Mouse (Mus musculus) kidney, adult 2 months (tissue): Measurements from ENCODE around the gene Klra17. TPM values are rescaled to one million over a fixed set of nuclear protein-coding genes. Genes with fewer than 3 reads are reported as not detected.

Experiments used
- polyA plus RNA-seq: library from polyadenylated mRNA; depleted of rRNA; stranded (reverse); fragments of >200 nt; gene quantifications from 2 replicates; pipeline ENCODE4 v1.2.3, GENCODE M21; 2012; rRNA removed

The Klra17 gene
- polyA plus RNA-seq, 1 experiment, result 0.11 TPM

Other genes starting within 250 kb of the Klra17 start
- gene Klrc3, start 233.3 kb downstream of the Klra17 start, polyA plus RNA-seq, result 0.17 TPM in 1 of 2 replicates, not detected in the other
- gene Klrc2, start 216.0 kb downstream of the Klra17 start, polyA plus RNA-seq, result 0.06 and 0.26 TPM in 2 replicates
- 0.34 TPM in 1 of 2 replicates, not detected in the other for gene Klrc1, start 197.7 kb downstream of the Klra17 start, polyA plus RNA-seq
- gene Klri1, start 159.5 kb downstream of the Klra17 start, polyA plus RNA-seq, result not detected in 2 replicates
- gene Klri2, start 136.2 kb downstream of the Klra17 start, polyA plus RNA-seq, result 0.01 and 0.06 TPM in 2 replicates
- gene Gm156, start 92.4 kb downstream of the Klra17 start, polyA plus RNA-seq, result not detected in 2 replicates
- gene Gm17631, start 14.0 kb downstream of the Klra17 start, polyA plus RNA-seq, result not detected in 2 replicates
- not detected in 2 replicates for gene Klra5, start 41.0 kb upstream of the Klra17 start, polyA plus RNA-seq
- gene Klra6, start 150.3 kb upstream of the Klra17 start, polyA plus RNA-seq, result not detected in 2 replicates
- 0.06 TPM in 1 of 2 replicates, not detected in the other for gene Klra4, start 190.6 kb upstream of the Klra17 start, polyA plus RNA-seq